Mouse (Mus musculus) B cell, adult 2 months (primary cell): ENCODE measurements around the gene Etv6.

Source experiments
- DNase-seq, 2 experiments: peaks; one replicate each; pipeline ENCODE4 v3.0.0; 2022

Etv6 gene

GRCm38 (mm10) chr6:134115219-134115968 is 79.9 kb downstream of the Etv6 start:
- peak; percentile 49 to 52 for DNase-seq

GRCm38 (mm10) chr6:134117380-134117938 is 82.0 kb downstream of the Etv6 start:
- DNase-seq, result no peak

- no peak for DNase-seq
These were observed 83.0 kb downstream of the Etv6 start for GRCm38 (mm10) chr6:134118506-134118905.

- no peak for DNase-seq
These were observed 83.6 kb downstream of the Etv6 start for GRCm38 (mm10) chr6:134119136-134119535.

- no peak for DNase-seq
These were observed 84.7 kb downstream of the Etv6 start for GRCm38 (mm10) chr6:134120227-134120626.

GRCm38 (mm10) chr6:134120712-134121111 is 85.2 kb downstream of the Etv6 start:
- no peak for DNase-seq

- DNase-seq, result no peak
These were observed 87.4 kb downstream of the Etv6 start for GRCm38 (mm10) chr6:134122945-134123344.

- no peak for DNase-seq
These were observed 88.0 kb downstream of the Etv6 start for GRCm38 (mm10) chr6:134123474-134123873.

GRCm38 (mm10) chr6:134124256-134124655 is 88.8 kb downstream of the Etv6 start:
- DNase-seq, result no peak

GRCm38 (mm10) chr6:134127996-134128395 is 92.5 kb downstream of the Etv6 start:
- DNase-seq, result no peak

- DNase-seq, result no peak
These were observed 93.1 kb downstream of the Etv6 start for GRCm38 (mm10) chr6:134128594-134128993.

GRCm38 (mm10) chr6:134129848-134130247 is 94.3 kb downstream of the Etv6 start:
- no peak for DNase-seq

GRCm38 (mm10) chr6:134130816-134131215 is 95.3 kb downstream of the Etv6 start:
- no peak for DNase-seq

GRCm38 (mm10) chr6:134131601-134132000 is 96.1 kb downstream of the Etv6 start:
- no peak for DNase-seq

GRCm38 (mm10) chr6:134133756-134134155 is 98.3 kb downstream of the Etv6 start:
- no peak for DNase-seq

- no peak for DNase-seq
These were observed 99.4 kb downstream of the Etv6 start for GRCm38 (mm10) chr6:134134821-134135323.

GRCm38 (mm10) chr6:134136315-134136714 is 100.8 kb downstream of the Etv6 start:
- no peak for DNase-seq

GRCm38 (mm10) chr6:134139359-134139758 is 103.9 kb downstream of the Etv6 start:
- no peak for DNase-seq

GRCm38 (mm10) chr6:134140718-134141615 is 105.5 kb downstream of the Etv6 start:
- DNase-seq, result peak in 1 of 2 experiments; percentile 22

GRCm38 (mm10) chr6:134141616-134142165 is 106.2 kb downstream of the Etv6 start:
- DNase-seq, result no peak

GRCm38 (mm10) chr6:134142700-134143099 is 107.2 kb downstream of the Etv6 start:
- DNase-seq, result no peak

GRCm38 (mm10) chr6:134143649-134144097 is 108.2 kb downstream of the Etv6 start:
- DNase-seq, result no peak
